Comparison of ENCODE assay signal across 32 mouse cellular contexts in genomic region chr4:43918221-43918620, GRCm38 (mm10).
"Had no signal": no experiment of that assay in that cellular context is flagged by ENCODE, and none has a peak within 500 bp of the region (broad histone marks: within the 10 kb centered on the region; RNA-seq: fewer than 3 reads in every experiment).

No protein-coding gene starts in this region.

- ATAC-seq: hindbrain, embryonic 16.5 days; hindbrain, postnatal 0 days; inflammation-experienced regulatory T-cells, adult 6 months; intestine, embryonic 15.5 days; intestine, embryonic 16.5 days; intestine, postnatal 0 days had no signal

- H3K27me3 ChIP-seq: heart, embryonic 12.5 days; heart, embryonic 13.5 days; heart, embryonic 15.5 days; hindbrain, embryonic 12.5 days; hindbrain, embryonic 13.5 days; hindbrain, embryonic 15.5 days; intestine, embryonic 15.5 days; kidney, embryonic 15.5 days had no signal

- H3K9ac ChIP-seq: heart, embryonic 12.5 days; heart, embryonic 13.5 days; heart, embryonic 15.5 days; hindbrain, embryonic 12.5 days; hindbrain, embryonic 13.5 days; hindbrain, embryonic 14.5 days; hindbrain, embryonic 15.5 days; intestine, embryonic 15.5 days; kidney, embryonic 15.5 days had no signal

- H3K4me1 ChIP-seq: heart, embryonic 10.5 days; heart, embryonic 12.5 days; heart, embryonic 13.5 days; heart, embryonic 15.5 days; hindbrain, embryonic 10.5 days; hindbrain, embryonic 12.5 days; hindbrain, embryonic 13.5 days; hindbrain, embryonic 15.5 days; intestine, embryonic 15.5 days; kidney, embryonic 15.5 days had no signal

- H3K4me2 ChIP-seq: heart, embryonic 11.5 days; heart, embryonic 12.5 days; heart, embryonic 13.5 days; heart, embryonic 15.5 days; hindbrain, embryonic 12.5 days; hindbrain, embryonic 13.5 days; hindbrain, embryonic 14.5 days; hindbrain, embryonic 15.5 days; intestine, embryonic 15.5 days; kidney, embryonic 15.5 days had no signal

- H3K9me3 ChIP-seq: heart, embryonic 10.5 days; heart, embryonic 12.5 days; heart, embryonic 13.5 days; heart, embryonic 15.5 days; hindbrain, embryonic 10.5 days; hindbrain, embryonic 12.5 days; hindbrain, embryonic 13.5 days; hindbrain, embryonic 15.5 days; intestine, embryonic 15.5 days; kidney, embryonic 15.5 days had no signal

- H3K36me3 ChIP-seq: intestine, embryonic 15.5 days had no signal

- H3K27ac ChIP-seq: heart, embryonic 10.5 days; heart, embryonic 13.5 days; heart, embryonic 15.5 days; hindbrain, embryonic 10.5 days; hindbrain, embryonic 12.5 days; hindbrain, embryonic 13.5 days; hindbrain, embryonic 14.5 days; hindbrain, embryonic 15.5 days; hindbrain, postnatal 0 days; intestine, embryonic 15.5 days; kidney, embryonic 15.5 days; kidney, postnatal 0 days; layer of hippocampus, adult 2 months; left cerebral cortex, adult 2 months had no signal

- DNase-seq: heart, postnatal 10 days; heart, postnatal 14 days; heart, postnatal 36 days; heart, postnatal 4 days; kidney, adult 11 months; kidney, adult 18-20 months; kidney, postnatal 10 days; kidney, postnatal 14 days; kidney, postnatal 25 days; kidney, postnatal 4 days; layer of hippocampus, adult 9-11 months; layer of hippocampus, postnatal 36 days had no signal

- H3K4me3 ChIP-seq: heart, embryonic 10.5 days; heart, embryonic 12.5 days; heart, embryonic 13.5 days; heart, embryonic 15.5 days; hindbrain, embryonic 10.5 days; hindbrain, embryonic 12.5 days; hindbrain, embryonic 13.5 days; hindbrain, embryonic 15.5 days; intestine, embryonic 15.5 days; kidney, embryonic 15.5 days; layer of hippocampus, adult 2 months; left cerebral cortex, adult 2 months had no signal
